Mouse (Mus musculus) kidney, adult 18-20 months (tissue): ENCODE measurements at regions not wholly inside any gene's neighbourhood (a gene's known extent, or its start where the extent isn't known, plus 50 kb on each side); places are given as distances from the start of the nearest gene placed in this dataset.
"Not testable (repeated sequence)": the region's sequence is repeated elsewhere in the genome, so short reads cannot be mapped to it uniquely, and the experiment has no call there.

ENCODE experiments used
- DNase-seq: peaks from one replicate; pipeline ENCODE4 v3.0.0; 2021

DNA sequence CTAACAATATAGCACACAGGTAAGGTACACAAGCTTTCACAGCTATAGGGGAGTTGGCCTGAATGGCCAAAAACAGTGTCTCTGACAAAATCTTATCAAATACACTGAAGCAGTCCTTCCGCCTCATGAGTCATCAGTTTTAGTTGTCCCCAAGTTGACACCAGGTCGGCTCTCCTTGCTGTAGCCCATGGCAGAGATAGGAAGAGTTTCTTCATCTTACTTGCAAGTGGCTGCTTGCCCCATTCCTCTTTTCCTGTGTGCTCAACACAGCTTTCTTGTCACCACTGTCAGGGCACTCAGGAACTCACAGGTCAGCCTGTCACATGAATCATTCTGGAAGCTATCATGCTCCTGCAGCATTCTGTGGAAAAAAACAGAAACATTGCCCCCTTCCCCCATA, 77.1 kb downstream of the Olfr721-ps1 start:
- not testable (repeated sequence) for DNase-seq

GRCm38 (mm10) chr14:14481840-14482239, 80.7 kb downstream of the Olfr721-ps1 start:
- peak; percentile 17 for DNase-seq

GRCm38 (mm10) chr14:14486356-14486755, 85.3 kb downstream of the Olfr721-ps1 start:
- DNase-seq: no peak

DNA sequence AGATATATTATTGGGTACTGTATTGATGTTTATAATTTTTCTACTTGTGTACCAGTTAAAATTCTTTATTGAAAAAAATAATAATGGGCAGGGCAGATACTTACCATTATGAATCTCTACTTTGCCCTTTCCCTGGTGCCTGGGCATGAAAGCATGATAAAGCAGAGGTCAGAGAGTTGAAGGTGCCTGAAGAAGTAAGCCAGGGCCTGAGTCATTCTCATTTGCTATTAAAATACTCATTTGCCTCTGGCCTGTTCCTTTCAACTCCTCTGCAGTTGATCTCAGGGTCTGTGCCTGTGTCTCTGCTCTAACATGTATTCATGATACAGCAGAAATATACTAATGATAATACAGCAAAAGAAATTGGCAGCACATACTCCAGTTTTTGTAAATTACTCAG, 89.4 kb downstream of the Olfr721-ps1 start:
- DNase-seq: no peak

- no peak for DNase-seq
Measured at GRCm38 (mm10) chr14:14492041-14492440, 90.9 kb downstream of the Olfr721-ps1 start.

DNA sequence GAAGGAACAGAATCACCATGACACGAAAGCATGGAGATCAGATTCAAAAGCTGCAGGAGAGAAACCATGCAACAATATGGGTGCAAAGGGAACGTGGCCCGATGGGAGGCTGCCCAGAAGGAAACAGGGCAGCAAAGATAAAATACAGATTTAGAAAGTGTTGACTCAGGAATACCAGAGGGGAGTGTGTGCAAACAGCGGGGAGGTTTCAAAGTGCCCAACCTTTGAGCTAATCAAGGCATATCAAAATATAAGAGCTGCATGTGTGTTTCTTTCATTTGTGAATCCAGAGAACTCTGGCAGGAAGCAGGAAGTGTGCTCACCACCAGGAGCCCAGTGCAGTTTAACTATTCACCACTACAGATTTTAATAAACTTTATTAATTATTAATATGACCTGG, 110.8 kb downstream of the Olfr721-ps1 start:
- no peak for DNase-seq

- DNase-seq: no peak
Measured at GRCm38 (mm10) chr14:14513056-14513455, 112.0 kb downstream of the Olfr721-ps1 start.

DNA sequence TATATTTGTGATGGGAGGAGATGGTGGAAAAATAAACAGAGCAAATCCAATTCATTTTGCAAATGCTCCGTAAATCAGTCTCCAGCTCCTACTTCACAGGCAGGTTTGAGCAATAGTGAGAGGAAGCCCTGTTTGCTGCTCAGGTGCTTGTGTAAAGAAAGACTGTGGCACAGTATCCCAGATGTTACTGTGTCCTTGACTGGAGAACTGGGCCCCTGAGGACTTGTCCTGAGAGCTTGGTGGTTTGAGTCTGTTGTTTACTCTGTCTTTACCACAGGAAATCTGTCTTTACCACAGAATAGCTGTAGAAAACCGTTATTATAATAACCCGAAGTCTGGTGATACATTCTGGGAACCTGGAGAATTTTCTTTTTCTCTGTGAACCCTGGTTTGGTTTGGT, 112.4 kb downstream of the Olfr721-ps1 start:
- no peak for DNase-seq

- DNase-seq: no peak
Measured at GRCm38 (mm10) chr14:14514440-14515172, 113.5 kb downstream of the Olfr721-ps1 start.

- DNase-seq: no peak
Measured at GRCm38 (mm10) chr14:14515363-14515762, 114.3 kb downstream of the Olfr721-ps1 start.

- DNase-seq: no peak
Measured at GRCm38 (mm10) chr14:14515918-14516317, 114.8 kb downstream of the Olfr721-ps1 start.

DNA sequence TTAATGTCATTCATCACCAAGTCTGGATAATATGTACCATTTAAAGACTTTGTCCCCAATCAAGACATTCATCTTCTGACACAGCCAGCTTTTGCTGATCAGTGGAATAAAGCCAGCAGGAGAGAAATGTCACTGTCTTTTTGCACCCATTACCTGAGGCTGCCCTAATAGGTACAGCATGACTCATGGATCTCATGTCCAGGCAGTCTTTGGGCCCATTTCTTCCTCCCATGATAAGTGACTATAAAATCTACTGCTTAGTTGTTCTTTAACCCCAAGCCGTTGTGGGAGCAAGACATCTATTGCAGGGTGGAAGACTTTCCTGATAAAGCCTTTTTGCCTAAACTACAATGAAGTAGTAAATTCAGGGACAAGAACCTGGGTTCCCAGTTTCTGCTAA, 116.9 kb downstream of the Olfr721-ps1 start:
- DNase-seq: no peak

- DNase-seq: no peak
Measured at GRCm38 (mm10) chr14:14518841-14519240, 117.7 kb downstream of the Olfr721-ps1 start.

DNA sequence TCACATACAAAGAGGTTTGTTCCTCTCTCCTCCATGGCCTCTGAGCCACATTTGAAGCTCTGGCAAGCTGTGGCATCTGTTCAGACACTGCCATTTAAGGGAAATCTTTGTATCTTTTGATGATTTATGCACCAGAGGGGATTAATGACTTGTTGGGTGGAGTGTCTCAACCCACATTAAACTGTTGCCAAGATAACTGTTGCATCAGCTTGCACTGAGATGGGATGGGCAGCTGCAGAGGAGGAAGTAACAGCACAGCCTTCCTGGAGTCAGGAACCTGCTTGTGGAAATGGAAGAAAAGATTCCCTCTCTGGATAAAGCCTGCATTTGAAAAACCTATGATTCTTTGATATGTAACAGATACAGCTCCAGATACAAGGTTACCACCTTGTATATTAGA, 119.1 kb downstream of the Olfr721-ps1 start:
- DNase-seq: no peak

GRCm38 (mm10) chr14:14521331-14521730, 120.2 kb downstream of the Olfr721-ps1 start:
- not testable (repeated sequence) for DNase-seq

DNA sequence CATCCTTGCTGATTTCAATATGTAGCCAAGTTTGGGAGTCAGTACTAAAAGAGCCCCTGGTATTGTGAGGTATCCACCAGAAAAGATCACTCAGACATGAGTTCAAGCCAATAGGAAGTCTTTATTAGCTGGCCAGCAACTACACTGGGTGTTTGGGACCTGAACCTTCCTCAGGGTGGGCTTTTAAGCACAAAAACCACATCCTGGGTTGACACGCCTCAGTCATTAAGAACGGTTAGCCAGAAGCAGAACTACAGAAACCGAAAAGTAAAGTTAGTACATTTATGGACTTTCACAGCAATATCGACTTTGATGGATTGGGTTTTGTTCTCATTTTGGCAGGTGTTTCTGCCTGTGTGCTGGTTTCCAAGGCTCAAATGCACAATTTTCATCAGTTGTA, 124.1 kb downstream of the Olfr721-ps1 start:
- DNase-seq: no peak

- DNase-seq: no peak
Measured at GRCm38 (mm10) chr14:14528437-14528836, 127.3 kb downstream of the Olfr721-ps1 start.

DNA sequence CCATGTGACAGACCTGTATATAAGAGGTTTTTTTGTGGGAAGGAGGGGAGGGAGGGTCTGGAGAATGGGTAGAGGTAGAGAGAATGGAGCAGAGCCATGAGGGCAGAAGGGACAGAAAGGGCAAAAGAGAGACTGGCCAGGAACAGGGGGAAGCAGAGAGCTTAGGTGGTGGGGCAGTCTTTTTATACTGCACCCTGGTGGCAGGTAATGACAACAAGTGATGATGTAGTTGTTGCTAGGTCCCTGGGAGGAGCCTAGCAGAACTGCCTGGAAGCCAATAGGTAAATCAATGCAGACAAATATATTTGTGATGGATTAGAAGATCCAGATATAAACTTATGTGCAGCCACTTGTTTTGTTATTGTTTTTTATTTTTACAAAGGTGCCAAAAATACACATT, 140.1 kb downstream of the Olfr721-ps1 start:
- no peak for DNase-seq

DNA sequence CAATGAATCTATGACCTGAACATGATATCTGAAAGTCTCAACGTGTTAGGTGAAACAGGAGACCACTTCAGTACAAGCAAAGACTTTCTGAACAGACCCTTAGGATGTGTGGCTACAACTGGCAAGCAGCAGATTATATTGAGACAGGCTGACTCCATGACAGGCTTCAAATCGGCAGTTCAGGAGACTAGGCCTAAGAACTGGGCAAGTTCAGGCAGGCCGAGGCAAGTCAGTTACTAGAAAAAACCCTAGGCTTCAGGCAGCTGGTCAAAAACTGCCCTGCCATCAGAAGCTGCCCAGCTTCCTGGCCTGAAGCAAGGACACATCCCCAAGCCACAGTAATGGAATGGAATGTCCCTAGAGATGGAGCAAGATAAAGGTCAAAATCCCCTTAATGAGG, 140.6 kb downstream of the Olfr721-ps1 start:
- DNase-seq: no peak

GRCm38 (mm10) chr14:14544236-14544635, 143.1 kb downstream of the Olfr721-ps1 start:
- peak; percentile 17 for DNase-seq

GRCm38 (mm10) chr14:14552201-14552600, 149.9 kb upstream of the Slc4a7 start:
- no peak for DNase-seq

GRCm38 (mm10) chr14:14574851-14575250, 127.2 kb upstream of the Slc4a7 start:
- DNase-seq: no peak

DNA sequence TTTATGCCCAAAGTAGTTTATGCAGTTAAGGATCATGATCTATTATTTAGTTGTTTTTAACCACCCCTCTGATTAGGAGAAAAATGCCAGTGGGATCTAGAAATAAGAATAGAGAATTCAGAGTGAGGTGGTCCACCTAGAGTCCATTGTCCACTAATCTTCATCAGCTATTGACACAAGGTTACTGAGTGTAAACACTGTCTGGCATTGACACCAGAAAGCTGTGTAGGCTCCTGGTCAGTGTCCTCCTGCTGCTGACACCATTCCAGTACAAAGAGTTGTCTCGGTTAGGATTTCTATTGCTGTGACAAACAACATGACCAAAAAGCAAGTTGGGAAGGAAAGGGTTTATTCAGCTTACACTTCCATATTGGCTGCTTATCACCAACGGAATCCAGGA, 110.1 kb upstream of the Slc4a7 start:
- no peak for DNase-seq

DNA sequence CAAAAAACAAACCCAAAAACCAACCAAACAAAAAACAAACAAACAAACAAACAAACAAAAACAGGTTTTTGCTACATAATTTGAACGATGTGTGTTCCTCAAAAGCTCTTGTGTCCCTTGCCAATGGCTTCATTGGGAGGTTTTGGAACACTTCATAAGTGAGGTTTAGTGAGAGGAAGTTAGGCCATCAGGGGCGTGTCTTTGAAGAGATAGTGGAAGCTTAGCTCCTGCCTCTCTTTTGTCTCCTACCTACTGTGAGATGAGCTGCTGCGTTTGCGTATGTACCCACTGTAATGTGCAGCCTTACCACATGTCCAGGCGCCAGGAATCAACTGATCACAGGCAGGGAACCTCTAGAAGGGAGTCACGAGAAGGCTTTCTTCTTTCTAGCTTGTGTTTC, 107.3 kb upstream of the Slc4a7 start:
- DNase-seq: no peak
